Mouse (Mus musculus) forelimb bud, embryonic 11.5 days (tissue): ENCODE data around the gene Ptpre.

Source experiments
- DNase-seq: peaks from one replicate; pipeline ENCODE4 v3.0.0-alpha.2; 2012; ENCODE audit warnings: low read depth, low spot score

Gene Ptpre

GRCm38 (mm10) chr7:135723672-135724341 lies 186.5 kb downstream of the Ptpre start:
- DNase-seq = no peak

DNA sequence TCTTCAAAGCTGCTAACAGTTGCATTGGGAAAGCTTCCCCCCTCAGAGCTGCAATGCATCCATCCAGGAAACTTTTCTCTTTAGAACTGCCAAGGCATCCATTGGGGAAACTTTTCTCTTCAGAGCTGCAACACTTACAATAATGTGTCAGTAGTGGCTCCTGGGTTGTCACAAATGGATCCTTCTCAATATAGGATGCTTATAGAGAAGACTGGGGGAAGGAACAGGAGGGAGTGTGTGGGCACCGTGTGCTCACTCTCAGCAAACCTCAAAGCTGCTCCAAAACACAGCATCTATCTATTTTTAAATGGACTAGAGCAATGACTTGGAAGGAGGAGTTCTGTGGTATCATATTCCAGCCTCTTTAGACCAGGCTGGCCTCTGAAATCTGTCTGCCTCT lies 189.4 kb downstream of the Ptpre start:
- no peak for DNase-seq

DNA sequence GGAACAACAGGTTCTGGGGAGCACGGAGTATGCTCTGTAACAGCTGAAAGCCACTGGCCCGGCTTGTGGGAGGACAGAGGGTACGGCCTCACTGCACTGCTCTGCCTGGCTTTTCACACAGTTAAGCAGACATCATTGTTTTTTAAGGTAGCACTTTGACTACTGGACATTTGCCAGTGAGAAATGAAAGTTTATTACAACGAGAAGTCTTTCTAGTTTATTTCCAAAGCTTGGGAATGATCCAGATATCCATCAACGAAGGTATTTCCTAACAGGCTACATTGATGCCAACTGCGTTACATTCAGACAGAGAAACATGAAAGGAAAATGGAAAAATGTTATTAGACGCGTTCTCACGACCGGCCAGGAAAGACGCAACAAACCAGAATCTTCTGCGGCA lies 190.8 kb downstream of the Ptpre start:
- DNase-seq = no peak

DNA sequence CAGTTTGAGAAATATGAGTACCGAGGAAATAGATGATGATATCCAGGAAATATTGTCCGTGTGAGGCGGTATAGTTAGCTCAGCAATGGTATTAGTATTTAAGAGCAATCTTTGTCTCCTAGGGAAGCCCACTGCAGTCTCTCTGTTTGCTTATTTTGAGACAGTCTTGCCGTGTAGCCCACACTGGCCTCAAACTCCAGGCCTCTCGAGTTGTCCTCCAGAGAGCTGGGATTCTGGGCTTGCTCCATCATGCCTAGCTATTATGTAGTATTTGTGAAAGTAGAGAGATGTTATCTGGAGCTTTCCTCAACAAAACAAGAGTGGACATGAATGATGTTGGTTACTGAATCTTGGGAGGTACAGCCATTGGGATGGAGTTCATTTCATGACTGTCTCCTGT lies 197.1 kb downstream of the Ptpre start:
- no peak for DNase-seq

DNA sequence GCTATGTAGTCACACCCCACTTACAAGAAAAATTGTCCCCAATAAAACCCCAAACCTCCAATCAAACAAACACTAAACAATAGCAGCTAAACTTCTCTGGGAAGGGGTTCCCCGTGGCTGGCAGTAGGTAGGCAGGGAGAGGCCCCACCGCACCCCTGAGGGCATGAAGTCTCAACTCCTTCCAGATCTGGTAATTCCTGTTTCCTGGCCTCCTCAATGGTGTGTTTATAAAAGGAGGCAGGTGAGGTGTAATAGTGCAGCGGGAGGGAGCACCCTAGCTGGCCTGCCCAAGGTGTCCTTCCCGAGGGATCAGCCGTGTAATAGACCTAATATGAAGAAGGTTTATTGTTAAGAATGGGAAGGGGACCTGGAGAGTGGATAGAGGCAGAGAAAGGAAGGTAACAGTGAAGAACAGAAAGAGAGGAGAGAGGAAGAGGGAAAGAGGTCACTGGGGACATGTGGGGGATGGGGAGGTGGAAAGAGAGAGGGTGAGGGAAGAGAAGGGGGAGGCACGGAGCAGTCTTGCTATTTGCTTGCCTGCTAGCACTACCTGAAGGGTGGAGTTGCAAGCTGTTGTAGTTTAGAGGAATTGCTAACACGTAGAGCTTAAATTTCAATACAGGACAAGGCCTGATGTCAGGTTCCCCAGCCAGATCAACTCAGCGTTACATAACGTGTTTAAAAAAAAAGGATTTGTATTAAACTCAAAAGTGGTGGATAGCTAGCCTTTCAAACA lies 197.8 kb downstream of the Ptpre start:
- no peak for DNase-seq
